Mouse (Mus musculus): ENCODE measurements at regions not wholly inside any gene's neighbourhood (a gene's known extent, or its start where the extent isn't known, plus 50 kb on each side); places are given as distances from the start of the nearest gene placed in this dataset.
"Not testable (repeated sequence)": the region's sequence is repeated elsewhere in the genome, so short reads cannot be mapped to it uniquely, and the experiment has no call there.

DNA sequence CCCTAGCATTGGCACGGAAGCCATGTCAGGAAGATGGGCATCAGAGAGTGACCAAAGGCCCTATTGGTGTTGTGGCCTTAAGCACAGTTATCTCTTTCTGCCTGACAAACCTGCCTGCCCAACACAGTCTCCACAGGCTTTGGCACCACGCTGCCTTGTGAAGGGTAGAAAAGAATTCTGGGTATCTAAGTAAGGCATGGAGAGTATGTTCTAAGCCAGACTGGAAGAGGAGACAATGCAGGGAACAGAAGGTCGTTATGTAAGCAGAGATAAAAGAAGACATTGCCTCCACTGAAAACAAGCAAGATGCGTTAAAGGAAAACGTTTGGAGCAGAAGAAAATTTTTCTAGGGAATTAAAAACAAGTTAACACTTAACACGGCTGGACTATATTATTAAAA is 302.1 kb upstream of the 3110018I06Rik start:
- Histone ChIP-seq H3K4me3 (ENCODE audit: low read length) (no peak overlapping the region), H3K4me1 (ENCODE audit: insufficient read depth, low read length) (no peaks in the 10 kb centered on the region), H3K27ac (no peak overlapping the region), H3K27me3 (ENCODE audit: insufficient read depth, low read length) (no peaks in the 10 kb centered on the region), H3K4me2 (ENCODE audit: low read depth, low read length) (no peak overlapping the region), H3K9ac (replicated peaks; ENCODE audit: low read length) (no peak overlapping the region), H3K9me3 (ENCODE audit: low read length) (no peaks in the 10 kb centered on the region), H3K36me3 (ENCODE audit: insufficient read depth, low read length) (no peaks in the 10 kb centered on the region)
- ATAC-seq: no peak
- WGBS: 78% methylated on average over 6 of the region's 6 CpGs
- no peak for TF ChIP-seq CTCF (IDR thresholded peaks at IDR 0.05; ENCODE audit: low read depth)
- DNase-seq (ENCODE audit: low spot score): no peak

DNA sequence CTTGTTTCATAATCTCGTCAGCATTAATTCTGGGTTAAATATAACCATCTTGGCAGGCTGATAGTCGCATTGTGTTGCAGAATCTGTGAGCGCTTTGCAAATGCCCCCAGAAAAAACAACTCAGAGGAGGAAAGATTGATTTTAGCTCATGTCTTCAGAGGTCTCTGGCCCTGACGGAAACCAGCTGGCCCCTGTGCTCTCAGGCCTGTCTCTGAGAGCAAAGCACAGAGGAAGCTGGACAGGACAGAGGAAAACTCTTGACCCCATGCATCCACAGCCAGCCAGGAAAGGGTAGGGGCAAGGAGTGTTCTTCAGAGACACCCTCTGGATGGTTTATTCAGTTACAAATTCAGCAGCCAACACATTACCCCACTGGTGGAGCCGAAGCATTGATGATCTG is 300.4 kb upstream of the 3110018I06Rik start:
- DNase-seq (ENCODE audit: low spot score) (no peak), ATAC-seq (no peak)
- Histone ChIP-seq H3K4me2 (ENCODE audit: low read depth, low read length) (no peak overlapping the region), H3K27ac (no peak overlapping the region), H3K4me3 (ENCODE audit: low read length) (no peak overlapping the region), H3K27me3 (ENCODE audit: insufficient read depth, low read length) (no peaks in the 10 kb centered on the region; the same call in 1 of the 2 replicates), H3K9me3 (ENCODE audit: low read length) (no peaks in the 10 kb centered on the region), H3K4me1 (ENCODE audit: insufficient read depth, low read length) (no peaks in the 10 kb centered on the region), H3K36me3 (ENCODE audit: insufficient read depth, low read length) (no peaks in the 10 kb centered on the region), H3K9ac (replicated peaks; ENCODE audit: low read length) (no peak overlapping the region)
- no peak for TF ChIP-seq CTCF (IDR thresholded peaks at IDR 0.05; ENCODE audit: low read depth)
- 89% methylated on average over 5 of the region's 5 CpGs for WGBS

DNA sequence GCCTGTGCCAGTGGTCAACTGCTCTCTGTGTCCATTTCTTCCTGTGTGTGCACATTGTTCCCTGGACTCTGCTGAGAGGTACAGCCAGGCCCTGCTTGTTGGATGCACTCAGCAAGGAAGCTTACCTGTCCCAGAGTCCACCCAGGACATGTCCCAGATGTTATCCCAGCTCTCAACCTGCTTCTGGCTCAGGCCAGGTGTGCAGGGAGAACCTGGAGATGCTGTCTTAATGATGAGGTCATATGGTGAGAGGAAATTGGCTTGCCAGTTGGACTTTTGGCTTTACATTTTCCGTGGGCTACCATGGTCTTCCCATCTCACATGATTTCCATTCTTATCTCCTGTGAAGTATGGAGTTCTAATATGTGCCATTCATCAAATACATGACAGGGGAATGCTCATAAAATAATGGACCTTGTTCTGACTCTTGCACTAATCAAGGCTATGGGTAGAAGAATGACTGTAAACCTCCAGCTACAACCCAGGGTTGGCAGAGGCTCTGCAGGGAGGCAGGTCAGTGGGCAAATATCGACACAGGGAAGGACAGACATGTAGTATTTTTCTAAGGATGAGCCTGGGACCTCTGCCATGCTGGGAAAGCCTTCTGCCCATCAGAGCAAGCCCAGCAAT is 289.9 kb upstream of the 3110018I06Rik start:
- Histone ChIP-seq H3K4me1 (ENCODE audit: insufficient read depth, low read length) (no peaks in the 10 kb centered on the region), H3K9ac (replicated peaks; ENCODE audit: low read length) (no peak overlapping the region), H3K27me3 (ENCODE audit: insufficient read depth, low read length) (no peaks in the 10 kb centered on the region), H3K27ac (no peak overlapping the region), H3K4me3 (ENCODE audit: low read length) (no peak overlapping the region), H3K9me3 (ENCODE audit: low read length) (no peaks in the 10 kb centered on the region), H3K36me3 (ENCODE audit: insufficient read depth, low read length) (no peaks in the 10 kb centered on the region), H3K4me2 (ENCODE audit: low read depth, low read length) (no peak overlapping the region)
- 82% methylated on average over 2 of the region's 2 CpGs for WGBS
- DNase-seq (ENCODE audit: low spot score): no peak
- TF ChIP-seq CTCF (IDR thresholded peaks at IDR 0.05; ENCODE audit: low read depth): no peak
- no peak for ATAC-seq

DNA sequence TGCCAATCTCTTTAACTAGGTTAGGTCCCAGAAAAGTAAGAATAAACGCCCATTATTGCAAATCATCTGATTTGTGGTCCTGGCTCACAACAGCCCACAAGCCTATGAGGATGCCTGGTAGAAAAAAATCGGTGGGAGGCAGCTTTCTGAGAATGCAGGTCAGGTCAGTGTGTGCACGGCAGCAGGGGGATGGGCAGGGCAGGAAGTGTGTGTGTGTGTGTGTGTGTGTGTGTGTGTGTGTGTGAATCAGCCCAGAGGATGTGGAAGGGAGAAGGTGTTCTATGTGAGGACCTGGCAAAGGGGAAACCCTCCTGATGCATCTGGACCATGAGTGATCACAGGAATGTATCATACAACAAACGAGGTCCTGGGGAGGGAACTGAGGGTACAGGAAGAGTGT is 287.5 kb upstream of the 3110018I06Rik start:
- no peaks in the 10 kb centered on the region for H3K9me3 ChIP-seq (ENCODE audit: low read length)
- ATAC-seq (no peak), DNase-seq (ENCODE audit: low spot score) (no peak)
- H3K36me3 ChIP-seq (ENCODE audit: insufficient read depth, low read length): no peaks in the 10 kb centered on the region
- H3K27ac ChIP-seq: no peak overlapping the region
- no peaks in the 10 kb centered on the region for H3K27me3 ChIP-seq (ENCODE audit: insufficient read depth, low read length)
- TF ChIP-seq CTCF (IDR thresholded peaks at IDR 0.05; ENCODE audit: low read depth): no peak
- H3K9ac ChIP-seq (replicated peaks; ENCODE audit: low read length): no peak overlapping the region
- H3K4me3 ChIP-seq (ENCODE audit: low read length): no peak overlapping the region
- no peak overlapping the region for H3K4me2 ChIP-seq (ENCODE audit: low read depth, low read length)
- WGBS: 67% methylated on average over 4 of the region's 4 CpGs
- H3K4me1 ChIP-seq (ENCODE audit: insufficient read depth, low read length): no peaks in the 10 kb centered on the region

DNA sequence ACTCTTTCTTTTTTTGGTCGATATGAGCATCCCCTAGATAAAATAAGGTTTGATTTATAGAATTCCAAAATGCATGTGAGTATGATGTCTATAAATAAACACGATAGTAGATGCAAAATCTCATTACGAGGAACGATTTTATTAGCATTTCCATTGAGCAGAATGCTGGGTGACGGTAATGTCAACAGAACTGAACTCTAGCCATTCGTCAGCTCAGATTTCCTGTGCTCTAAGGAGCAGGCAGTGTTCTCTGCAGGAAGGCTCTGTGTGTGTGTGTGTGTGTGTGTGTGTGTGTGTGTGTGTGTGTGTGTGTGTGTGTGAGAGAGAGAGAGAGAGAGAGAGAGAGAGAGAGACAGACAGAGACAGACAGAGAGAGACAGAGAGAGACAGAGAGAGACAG is 279.6 kb upstream of the 3110018I06Rik start:
- H3K27me3 ChIP-seq (ENCODE audit: insufficient read depth, low read length): not testable (repeated sequence)
- peak; percentile 11 for DNase-seq (ENCODE audit: low spot score)

DNA sequence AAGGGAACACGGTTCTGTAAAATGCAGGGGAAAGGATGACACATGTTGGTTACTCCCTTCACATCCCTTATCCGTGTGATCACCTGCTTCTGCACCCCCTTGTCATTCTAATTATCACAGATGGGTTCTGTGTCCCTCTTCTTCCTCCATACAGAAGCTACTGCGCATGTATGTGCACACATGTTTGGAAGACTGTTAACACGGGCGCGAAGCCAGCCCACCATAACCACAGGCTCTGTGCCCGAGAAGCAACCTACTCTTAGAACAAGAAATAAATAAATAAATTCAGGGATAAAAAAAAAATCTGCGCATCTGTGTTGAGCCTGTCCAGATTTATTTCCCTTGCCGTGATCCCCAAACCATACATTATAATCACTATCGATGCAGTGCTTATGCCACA is 275.6 kb upstream of the 3110018I06Rik start:
- H3K27ac ChIP-seq: no peak overlapping the region
- DNase-seq (ENCODE audit: low spot score): no peak
- TF ChIP-seq CTCF (IDR thresholded peaks at IDR 0.05; ENCODE audit: low read depth): no peak

More for the DNA sequence above, 279.6 kb upstream of the 3110018I06Rik start:
- not testable (repeated sequence) for H3K4me3 ChIP-seq (ENCODE audit: low read length); H3K36me3 ChIP-seq (ENCODE audit: insufficient read depth, low read length); ATAC-seq; H3K9me3 ChIP-seq (ENCODE audit: low read length); H3K4me2 ChIP-seq (ENCODE audit: low read depth, low read length); H3K27ac ChIP-seq; H3K4me1 ChIP-seq (ENCODE audit: insufficient read depth, low read length); H3K9ac ChIP-seq (replicated peaks; ENCODE audit: low read length)
- 55% methylated on average over 6 of the region's 6 CpGs for WGBS

DNA sequence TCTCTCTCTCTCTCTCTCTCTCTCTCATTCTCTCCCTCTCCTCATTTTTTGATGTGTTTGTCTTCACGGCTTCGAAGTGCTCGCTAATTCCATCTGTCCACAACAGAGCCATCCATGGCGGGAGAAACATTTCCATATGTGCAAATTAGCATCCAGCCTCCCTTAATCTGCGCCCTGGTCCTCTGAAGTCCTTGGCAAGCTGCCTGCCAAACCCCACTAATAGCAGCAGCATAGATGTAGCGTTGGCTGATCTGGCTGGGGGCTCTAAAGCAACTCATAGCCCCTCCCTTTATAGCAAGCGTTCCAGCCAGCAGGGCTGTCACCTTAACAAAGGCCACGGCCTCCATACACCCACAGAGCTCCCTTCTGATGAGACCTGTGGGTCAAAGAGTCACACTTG is 272.3 kb upstream of the 3110018I06Rik start:
- 29% methylated on average over 8 of the region's 8 CpGs for WGBS
- Histone ChIP-seq H3K27ac (no peak overlapping the region), H3K9me3 (ENCODE audit: low read length) (no peaks in the 10 kb centered on the region), H3K27me3 (ENCODE audit: insufficient read depth, low read length) (no peaks in the 10 kb centered on the region), H3K36me3 (ENCODE audit: insufficient read depth, low read length) (no peaks in the 10 kb centered on the region), H3K9ac (replicated peaks; ENCODE audit: low read length) (no peak overlapping the region), H3K4me1 (ENCODE audit: insufficient read depth, low read length) (no peaks in the 10 kb centered on the region), H3K4me3 (ENCODE audit: low read length) (no peak overlapping the region), H3K4me2 (ENCODE audit: low read depth, low read length) (no peak overlapping the region)
- no peak for TF ChIP-seq CTCF (IDR thresholded peaks at IDR 0.05; ENCODE audit: low read depth)
- ATAC-seq (no peak), DNase-seq (ENCODE audit: low spot score) (peak; percentile 20)

More for the DNA sequence above, 275.6 kb upstream of the 3110018I06Rik start:
- no peak for ATAC-seq
- Histone ChIP-seq H3K4me1 (ENCODE audit: insufficient read depth, low read length) (no peaks in the 10 kb centered on the region), H3K9ac (replicated peaks; ENCODE audit: low read length) (no peak overlapping the region), H3K4me3 (ENCODE audit: low read length) (no peak overlapping the region), H3K9me3 (ENCODE audit: low read length) (no peaks in the 10 kb centered on the region), H3K27me3 (ENCODE audit: insufficient read depth, low read length) (no peaks in the 10 kb centered on the region), H3K4me2 (ENCODE audit: low read depth, low read length) (no peak overlapping the region), H3K36me3 (ENCODE audit: insufficient read depth, low read length) (no peaks in the 10 kb centered on the region)
- WGBS: 90% methylated on average over 10 of the region's 10 CpGs

Measured in hindbrain, postnatal 0 days (tissue).